Mouse (Mus musculus) intestine, postnatal 0 days (tissue): ENCODE data around the gene Eif4e2. TPM values are rescaled to one million over a fixed set of nuclear protein-coding genes. Genes with fewer than 3 reads are reported as not detected.

Source experiments
- ATAC-seq: fragments of 200-750 bp; cut with Nextera tagmentation; 2 replicates; pipeline ENCODE4 v1.8.0; 2017; ENCODE audit warnings: mild to moderate bottlenecking, moderate TSS enrichment, moderate library complexity
- H3K27ac ChIP-seq: fragments of 300-500 bp; sonication (generic); 2 replicates; pipeline ENCODE4 v1.5.1; 2014; ENCODE audit warnings: mild to moderate bottlenecking, low read depth, low read length, moderate library complexity
- H3K27me3 ChIP-seq: fragments of 300-500 bp; sonication (generic); replicated peaks from 2 replicates; pipeline ENCODE4 v1.6.1; 2014; ENCODE audit warnings: low read length, mixed read lengths; ENCODE audit not compliant: control insufficient read depth, insufficient read depth
- H3K36me3 ChIP-seq: fragments of 300-500 bp; sonication (generic); 2 replicates; pipeline ENCODE4 v1.6.1; 2014; ENCODE audit warnings: mild to moderate bottlenecking, moderate library complexity; ENCODE audit not compliant: control insufficient read depth, insufficient read depth
- H3K4me1 ChIP-seq: fragments of 300-500 bp; sonication (generic); replicated peaks from 2 replicates; pipeline ENCODE4 v1.6.1; 2014; ENCODE audit warnings: antibody characterized with exemption, low read length, mixed read lengths; ENCODE audit not compliant: control insufficient read depth, insufficient read depth
- H3K4me2 ChIP-seq: fragments of 300-500 bp; sonication (generic); replicated peaks from 2 replicates; pipeline ENCODE4 v1.6.1; 2014; ENCODE audit warnings: low read depth, mild to moderate bottlenecking, moderate library complexity
- H3K4me3 ChIP-seq: fragments of 300-500 bp; sonication (generic); 2 replicates; pipeline ENCODE4 v1.5.1; 2014; ENCODE audit warnings: low read depth, low read length
- H3K9ac ChIP-seq: fragments of 300-500 bp; sonication (generic); 2 replicates; pipeline ENCODE4 v1.6.1; 2014; ENCODE audit warnings: mild to moderate bottlenecking, low read depth, low read length
- H3K9me3 ChIP-seq: fragments of 300-500 bp; sonication (generic); 2 replicates; pipeline ENCODE4 v1.6.1; 2016; ENCODE audit warnings: mixed run types; ENCODE audit not compliant: control insufficient read depth
- CTCF ChIP-seq: sonication (generic); IDR thresholded peaks from 2 replicates; pipeline ENCODE4 v1.5.1; 2016; ENCODE audit warnings: low read depth, mild to moderate bottlenecking, control low read depth, antibody characterized with exemption, moderate library complexity
- WGBS: fragments of 180-500 bp; shearing (Covaris S2); extraction: QIAGEN DNeasy Blood & Tissue Kit; methylation state at CpG from one replicate; pipeline ENCODE4 v1.1.7; 2014; 5-methylcytosine and 5-hydroxymethylcytosine counted together
- polyA plus RNA-seq: library from polyadenylated mRNA; unstranded; fragments of >200 nt; fragmentation: Nextera tagmentation; extraction: Ambion mirVana; gene quantifications from 2 replicates; pipeline ENCODE4 v1.2.1, GENCODE M21; 2015

Eif4e2 gene
- polyA plus RNA-seq, 1 experiment from 2014 or later = 179 TPM

DNA sequence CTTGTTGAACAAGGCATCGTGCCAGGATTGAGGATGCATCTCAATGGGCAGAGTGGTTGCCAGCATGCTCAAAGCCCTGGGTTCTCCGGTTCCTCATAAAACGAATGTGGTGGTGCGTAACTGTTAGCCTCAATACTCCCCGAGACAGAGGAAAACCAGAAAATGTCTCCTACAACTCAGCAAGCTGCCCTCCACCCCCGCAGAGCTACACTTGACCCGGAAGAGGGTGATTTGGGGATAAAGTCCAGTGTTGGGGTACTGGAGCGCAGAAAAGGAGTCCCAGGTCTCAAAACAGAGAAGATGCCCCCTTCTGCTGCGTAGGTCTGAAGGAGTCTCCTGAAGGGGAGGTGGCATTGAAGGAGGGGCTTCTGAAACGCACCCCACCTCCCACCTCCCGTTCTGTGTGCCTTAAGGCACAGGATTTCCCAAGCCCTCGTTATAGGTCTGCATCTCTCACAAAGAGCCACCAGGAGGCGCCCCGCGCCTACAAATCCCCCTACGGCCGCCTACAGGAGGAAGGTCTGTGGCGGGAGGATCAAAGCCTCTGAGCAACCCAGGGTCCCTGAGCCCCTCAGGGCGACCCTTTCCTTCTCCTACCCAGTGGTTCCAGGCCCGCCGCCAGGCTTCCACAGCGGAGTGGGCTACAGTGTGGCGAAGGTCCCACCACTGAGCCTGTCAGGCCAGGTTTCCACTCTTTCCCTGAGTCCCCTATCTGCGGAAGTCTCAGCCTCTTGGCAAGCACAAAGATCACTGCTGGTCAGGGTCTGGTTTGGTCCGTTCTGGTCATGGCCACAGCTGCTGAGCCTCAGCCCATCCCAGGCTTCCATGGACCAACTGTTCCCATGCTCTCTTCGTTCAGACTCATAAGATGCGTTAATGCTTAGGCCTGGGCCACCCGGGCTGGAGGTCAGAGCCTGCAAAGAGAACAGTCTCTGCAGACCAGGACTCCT lies 39.4 kb upstream of the Eif4e2 start:
- Histone ChIP-seq H3K27ac (no peak overlapping the region), H3K4me2 (peak overlapping the region; percentile 55), H3K4me3 (no peak overlapping the region), H3K9ac (no peak overlapping the region), H3K27me3 (peaks cover 8% of the 10 kb centered on the region; the same call in 1 of the 2 replicates), H3K36me3 (no peaks in the 10 kb centered on the region), H3K9me3 (no peaks in the 10 kb centered on the region), H3K4me1 (no peaks in the 10 kb centered on the region)
- peak; percentile 49; the same call in 1 of the 2 replicates for ATAC-seq
- 28% methylated on average over 28 of the region's 28 CpGs for WGBS
- TF ChIP-seq CTCF = peak; percentile 79

DNA sequence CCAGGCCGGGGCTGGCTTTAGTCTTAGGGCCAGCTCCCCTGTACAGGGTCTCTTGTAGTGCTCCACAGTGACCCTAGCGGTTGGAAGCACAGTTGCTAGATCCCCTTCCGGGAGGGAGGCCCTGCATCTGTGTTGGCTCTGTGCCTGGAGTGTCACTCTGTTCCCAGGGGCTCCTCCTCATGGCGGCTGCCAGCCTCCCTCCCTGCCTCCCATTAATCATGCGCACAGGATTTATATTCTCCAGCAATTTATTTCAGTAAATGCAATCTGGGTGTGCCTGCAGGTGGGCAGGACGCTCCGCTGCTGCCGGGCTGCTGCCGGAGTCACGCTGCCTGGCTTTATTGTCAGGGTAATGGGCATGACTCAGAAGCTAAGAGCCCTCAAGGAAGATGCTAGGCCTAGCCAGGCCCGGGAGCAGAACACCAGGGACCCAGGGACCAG lies 37.8 kb upstream of the Eif4e2 start:
- Histone ChIP-seq H3K9me3 (no peaks in the 10 kb centered on the region), H3K4me1 (no peaks in the 10 kb centered on the region), H3K4me2 (0 out of 2 replicates have a peak overlapping the region, but pooled peaks have one; percentile 21), H3K27ac (no peak overlapping the region), H3K9ac (no peak overlapping the region), H3K4me3 (no peak overlapping the region), H3K27me3 (peaks cover 8% of the 10 kb centered on the region; the same call in 1 of the 2 replicates), H3K36me3 (no peaks in the 10 kb centered on the region)
- peak; percentile 69 for TF ChIP-seq CTCF
- WGBS = 10% methylated on average over 11 of the region's 11 CpGs
- peak; percentile 42; the same call in 1 of the 2 replicates for ATAC-seq

DNA sequence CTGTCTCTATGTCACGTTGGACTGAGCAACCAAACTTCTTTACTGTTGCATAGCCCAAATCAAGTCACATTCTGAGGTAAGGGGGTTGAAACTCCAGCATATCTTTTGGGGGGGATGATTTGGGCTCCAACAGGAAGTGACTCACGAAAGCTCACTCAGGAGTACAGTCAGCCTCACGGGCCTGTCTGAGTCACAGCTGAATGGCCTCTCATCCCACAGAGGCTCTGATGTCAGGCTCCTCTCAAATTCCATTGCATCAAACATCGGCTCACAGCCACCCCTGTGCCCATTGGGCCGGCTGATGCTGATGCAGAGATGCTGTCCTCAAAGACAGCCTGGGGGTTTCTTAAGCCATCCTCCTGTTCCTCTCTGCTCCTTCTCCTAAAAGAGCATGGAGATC lies 32.8 kb upstream of the Eif4e2 start:
- no peak for ATAC-seq
- Histone ChIP-seq H3K9ac (no peak overlapping the region), H3K27me3 (peaks cover 41% of the 10 kb centered on the region), H3K9me3 (no peaks in the 10 kb centered on the region), H3K4me3 (no peak overlapping the region), H3K4me2 (no peak overlapping the region), H3K36me3 (no peaks in the 10 kb centered on the region), H3K4me1 (no peaks in the 10 kb centered on the region), H3K27ac (no peak overlapping the region)
- WGBS = 43% methylated on average over 5 of the region's 5 CpGs
- no peak for TF ChIP-seq CTCF

DNA sequence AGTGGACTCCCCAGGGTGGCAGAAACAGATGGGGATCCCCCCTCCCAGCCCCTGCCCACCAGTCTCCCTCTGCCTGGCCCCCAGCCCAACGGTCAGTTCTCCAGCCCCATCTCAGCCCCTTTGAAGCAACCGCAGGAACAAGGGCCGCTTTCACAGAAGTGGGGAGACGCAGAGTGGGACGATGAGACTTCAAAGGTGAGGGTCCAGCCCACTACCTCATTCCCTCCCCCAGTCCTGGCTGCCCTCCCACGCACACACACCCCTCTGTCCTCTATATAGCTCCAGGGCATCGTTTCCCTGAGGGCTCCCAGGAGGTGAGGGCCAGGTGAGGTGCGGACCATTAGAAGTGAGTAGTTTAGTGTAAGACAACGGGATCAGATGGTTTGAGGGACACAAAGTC lies 30.7 kb upstream of the Eif4e2 start, which contains the start of gene Prss56:
TSS of gene Prss56 (plus strand) at position 301 of the 400 bp plus-strand sequence.
- no peak within 1 kb of the TSS for H3K27ac ChIP-seq
- no peak within 1 kb of the TSS for H3K4me2 ChIP-seq
- H3K4me3 ChIP-seq = no peak within 1 kb of the TSS
- no peaks in the 10 kb centered on the region; the same call in 1 of the 2 replicates for H3K4me1 ChIP-seq
- H3K9ac ChIP-seq = no peak within 1 kb of the TSS
- WGBS = 46% methylated on average over 9 of the region's 9 CpGs
- no peak for TF ChIP-seq CTCF
- H3K9me3 ChIP-seq = no peaks in the 10 kb centered on the region
- no peaks in the 10 kb centered on the region for H3K36me3 ChIP-seq
- ATAC-seq = no peak
- peaks cover 60% of the 10 kb centered on the region for H3K27me3 ChIP-seq

DNA sequence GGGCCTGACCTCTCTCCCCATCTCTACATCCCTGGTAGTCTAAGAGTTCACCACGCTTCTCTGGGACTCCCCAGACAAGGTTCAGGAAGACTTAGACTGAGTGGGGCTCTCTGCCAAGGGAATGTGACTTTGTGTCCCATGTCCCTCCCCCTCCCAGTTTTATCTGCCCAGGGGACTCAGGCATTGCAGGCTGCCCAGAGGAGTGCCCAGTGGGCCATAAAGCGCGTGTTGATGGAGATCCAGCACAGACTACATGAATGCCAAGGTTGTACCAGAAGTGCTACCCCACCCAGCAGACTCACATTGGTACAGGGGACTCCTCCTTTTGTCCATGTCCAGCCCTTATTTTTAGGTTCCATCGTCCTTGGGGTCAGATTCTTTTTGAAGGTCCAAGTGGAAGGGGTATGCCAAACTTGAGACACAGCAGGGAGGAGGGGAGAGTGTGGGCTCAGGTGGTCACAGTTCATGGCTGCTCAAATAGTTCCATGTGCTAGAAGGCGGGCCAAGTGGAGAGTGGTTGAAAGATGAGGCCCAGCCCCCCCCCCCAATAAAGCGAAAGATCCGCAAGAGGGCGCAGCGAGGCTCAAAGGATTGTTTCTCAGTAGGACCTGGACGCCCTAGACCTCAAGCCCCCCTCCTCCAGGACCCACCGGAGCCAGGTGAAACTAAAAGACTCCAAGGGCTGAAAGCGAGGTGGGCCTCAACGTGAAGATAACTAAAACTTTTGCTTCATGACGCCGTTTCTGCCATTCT lies 29.5 kb upstream of the Eif4e2 start:
- Histone ChIP-seq H3K9ac (no peak overlapping the region), H3K27me3 (peaks cover 59% of the 10 kb centered on the region), H3K27ac (no peak overlapping the region), H3K4me3 (no peak overlapping the region), H3K9me3 (no peaks in the 10 kb centered on the region), H3K4me1 (no peaks in the 10 kb centered on the region; the same call in 1 of the 2 replicates), H3K4me2 (no peak overlapping the region), H3K36me3 (no peaks in the 10 kb centered on the region)
- ATAC-seq = no peak
- TF ChIP-seq CTCF = no peak
- WGBS = 34% methylated on average over 15 of the region's 15 CpGs

DNA sequence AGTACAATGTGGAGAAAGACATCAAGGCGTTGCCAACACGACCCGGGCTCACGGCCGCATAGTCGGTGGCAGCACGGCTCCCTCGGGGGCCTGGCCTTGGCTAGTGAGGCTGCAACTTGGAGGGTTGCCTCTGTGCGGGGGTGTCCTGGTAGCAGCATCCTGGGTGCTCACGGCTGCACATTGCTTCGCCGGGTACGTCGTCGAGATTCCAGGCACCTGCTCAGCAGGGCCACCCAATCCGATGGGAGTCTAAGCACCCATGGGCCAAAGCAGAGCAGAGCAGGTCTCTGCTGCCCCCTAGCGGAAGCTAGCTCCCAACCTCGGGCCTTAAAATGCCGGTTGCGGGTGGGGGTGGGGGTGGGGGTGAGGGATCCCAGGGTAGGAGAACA lies 29.0 kb upstream of the Eif4e2 start:
- peak; percentile 85 for TF ChIP-seq CTCF
- H3K4me2 ChIP-seq = no peak overlapping the region
- WGBS = 8% methylated on average over 20 of the region's 20 CpGs
- H3K27ac ChIP-seq = no peak overlapping the region
- ATAC-seq = peak; percentile 53; the same call in 1 of the 2 replicates
- H3K4me1 ChIP-seq = no peaks in the 10 kb centered on the region; the same call in 1 of the 2 replicates
- H3K4me3 ChIP-seq = no peak overlapping the region
- H3K9ac ChIP-seq = no peak overlapping the region
- peaks cover 58% of the 10 kb centered on the region for H3K27me3 ChIP-seq
- no peaks in the 10 kb centered on the region for H3K9me3 ChIP-seq
- no peaks in the 10 kb centered on the region for H3K36me3 ChIP-seq
